Mouse (Mus musculus): ENCODE measurements at regions not wholly inside any gene's neighbourhood (a gene's known extent, or its start where the extent isn't known, plus 50 kb on each side); places are given as distances from the start of the nearest gene placed in this dataset.

- DNase-seq (ENCODE audit: low read depth, low spot score) = no peak
These were observed 169.1 kb upstream of the Klf4 start for GRCm38 (mm10) chr4:55701334-55701733.

- DNase-seq (ENCODE audit: low read depth, low spot score) = no peak
These were observed 167.7 kb upstream of the Klf4 start for GRCm38 (mm10) chr4:55699917-55700316.

GRCm38 (mm10) chr4:55699161-55699560 lies 166.9 kb upstream of the Klf4 start:
- no peak for DNase-seq (ENCODE audit: low read depth, low spot score)

- no peak for DNase-seq (ENCODE audit: low read depth, low spot score)
These were observed 164.8 kb upstream of the Klf4 start for GRCm38 (mm10) chr4:55697108-55697507.

- no peak for DNase-seq (ENCODE audit: low read depth, low spot score)
These were observed 164.2 kb upstream of the Klf4 start for GRCm38 (mm10) chr4:55696428-55696827.

GRCm38 (mm10) chr4:55695246-55695645 lies 163.0 kb upstream of the Klf4 start:
- DNase-seq (ENCODE audit: low read depth, low spot score) = no peak

- DNase-seq (ENCODE audit: low read depth, low spot score) = no peak
These were observed 157.2 kb upstream of the Klf4 start for GRCm38 (mm10) chr4:55689479-55689878.

GRCm38 (mm10) chr4:55686771-55687170 lies 154.5 kb upstream of the Klf4 start:
- DNase-seq (ENCODE audit: low read depth, low spot score) = no peak

GRCm38 (mm10) chr4:55672288-55672687 lies 140.0 kb upstream of the Klf4 start:
- no peak for DNase-seq (ENCODE audit: low read depth, low spot score)

- no peak for DNase-seq (ENCODE audit: low read depth, low spot score)
These were observed 138.0 kb upstream of the Klf4 start for GRCm38 (mm10) chr4:55670258-55670657.

- DNase-seq (ENCODE audit: low read depth, low spot score) = no peak
These were observed 132.6 kb upstream of the Klf4 start for GRCm38 (mm10) chr4:55664822-55665221.

GRCm38 (mm10) chr4:55663856-55664255 lies 131.6 kb upstream of the Klf4 start:
- DNase-seq (ENCODE audit: low read depth, low spot score) = no peak

GRCm38 (mm10) chr4:55662041-55662440 lies 129.8 kb upstream of the Klf4 start:
- DNase-seq (ENCODE audit: low read depth, low spot score) = no peak

- no peak for DNase-seq (ENCODE audit: low read depth, low spot score)
These were observed 126.6 kb upstream of the Klf4 start for GRCm38 (mm10) chr4:55658904-55659303.

- no peak for DNase-seq (ENCODE audit: low read depth, low spot score)
These were observed 123.1 kb upstream of the Klf4 start for GRCm38 (mm10) chr4:55655329-55655728.

- no peak for DNase-seq (ENCODE audit: low read depth, low spot score)
These were observed 120.4 kb upstream of the Klf4 start for GRCm38 (mm10) chr4:55652628-55653027.

- DNase-seq (ENCODE audit: low read depth, low spot score) = no peak
These were observed 119.6 kb upstream of the Klf4 start for GRCm38 (mm10) chr4:55651811-55652410.

GRCm38 (mm10) chr4:55651051-55651763 lies 118.9 kb upstream of the Klf4 start:
- no peak for DNase-seq (ENCODE audit: low read depth, low spot score)

- no peak for DNase-seq (ENCODE audit: low read depth, low spot score)
These were observed 117.9 kb upstream of the Klf4 start for GRCm38 (mm10) chr4:55650186-55650585.

GRCm38 (mm10) chr4:55648376-55648775 lies 116.1 kb upstream of the Klf4 start:
- no peak for DNase-seq (ENCODE audit: low read depth, low spot score)

GRCm38 (mm10) chr4:55645432-55645831 lies 113.2 kb upstream of the Klf4 start:
- DNase-seq (ENCODE audit: low read depth, low spot score) = no peak

- DNase-seq (ENCODE audit: low read depth, low spot score) = no peak
These were observed 112.6 kb upstream of the Klf4 start for GRCm38 (mm10) chr4:55644895-55645294.

- no peak for DNase-seq (ENCODE audit: low read depth, low spot score)
These were observed 102.8 kb upstream of the Klf4 start for GRCm38 (mm10) chr4:55634946-55635511.

Data from CD4-positive helper T cell, adult 2 months (primary cell).